Mouse (Mus musculus) liver, embryonic 14.5 days (tissue): ENCODE measurements around the gene 3110018I06Rik. TPM values are rescaled to one million over a fixed set of nuclear protein-coding genes. Genes with fewer than 3 reads are reported as not detected.

Experiments used
- ATAC-seq: fragments of 200-750 bp; cut with Nextera tagmentation; 2 replicates; pipeline ENCODE4 v1.8.0; 2017; ENCODE audit warnings: moderate number of reproducible peaks, mild to moderate bottlenecking, moderate library complexity; ENCODE audit not compliant: insufficient read depth
- DNase-seq, 3 experiments: peaks; one replicate each; pipeline ENCODE4 v3.0.0-alpha.2; 2012 to 2013; ENCODE audit warnings: low read depth in 3 of 3, low spot score in 3 of 3
- H3K27ac ChIP-seq: fragments of 300-500 bp; sonication (generic); 2 replicates; pipeline ENCODE4 v1.5.1; 2014; ENCODE audit warnings: moderate library complexity, mild to moderate bottlenecking, control low read depth, inconsistent platforms
- H3K27me3 ChIP-seq: fragments of 300-500 bp; sonication (generic); 2 replicates; pipeline ENCODE4 v1.6.1; 2014; ENCODE audit warnings: mild to moderate bottlenecking, low read length, moderate library complexity; ENCODE audit not compliant: control insufficient read depth, insufficient read depth
- H3K36me3 ChIP-seq: fragments of 300-500 bp; sonication (generic); replicated peaks from 2 replicates; pipeline ENCODE4 v1.6.1; 2014; ENCODE audit warnings: low read depth; ENCODE audit not compliant: control insufficient read depth, insufficient read depth
- H3K4me1 ChIP-seq, 2 experiments: fragments of 200-500 bp in 1 of 2; fragments of 300-500 bp in 1 of 2; sonication (generic) in 1 of 2; replicated peaks; 2 replicates each; pipeline ENCODE4 v1.6.1; 2012 to 2014; ENCODE audit warnings: antibody characterized with exemption in 1 of 2, inconsistent platforms in 1 of 2, low read length in 1 of 2; ENCODE audit not compliant: control insufficient read depth in 2 of 2, insufficient read depth in 2 of 2
- H3K4me2 ChIP-seq: fragments of 300-500 bp; sonication (generic); 2 replicates; pipeline ENCODE4 v1.6.1; 2014; ENCODE audit warnings: low read depth, mild to moderate bottlenecking, control low read depth, moderate library complexity
- H3K4me3 ChIP-seq, 2 experiments: fragments of 200-500 bp in 1 of 2; fragments of 300-500 bp in 1 of 2; sonication (generic) in 1 of 2; 2 replicates each; pipeline ENCODE4 v1.5.1; 2012 to 2014; ENCODE audit warnings: low read depth in 2 of 2, low read length in 2 of 2, mild to moderate bottlenecking in 2 of 2, control low read depth in 1 of 2, inconsistent platforms in 1 of 2, moderate library complexity in 1 of 2; ENCODE audit not compliant: insufficient read depth in 1 of 2
- H3K9ac ChIP-seq: fragments of 300-500 bp; sonication (generic); replicated peaks from 2 replicates; pipeline ENCODE4 v1.6.1; 2014; ENCODE audit warnings: mild to moderate bottlenecking, control low read depth, moderate library complexity
- H3K9me3 ChIP-seq: fragments of 300-500 bp; sonication (generic); 2 replicates; pipeline ENCODE4 v1.6.1; 2016; ENCODE audit warnings: low read length, mixed read lengths; ENCODE audit not compliant: control insufficient read depth
- CTCF ChIP-seq: IDR thresholded peaks from 2 replicates; pipeline ENCODE4 v1.5.1; 2016; ENCODE audit warnings: antibody characterized with exemption, low read depth, control low read depth
- EP300 ChIP-seq: IDR thresholded peaks from 2 replicates; pipeline ENCODE4 v1.6.1; 2016; ENCODE audit warnings: antibody characterized with exemption, low read depth
- WGBS: fragments of 180-500 bp; shearing (Covaris S2); extraction: QIAGEN DNeasy Blood & Tissue Kit; methylation state at CpG from one replicate; pipeline ENCODE4 v1.1.7; 2014; ENCODE audit not compliant: insufficient replicate concordance; 5-methylcytosine and 5-hydroxymethylcytosine counted together
- polyA plus RNA-seq, 2 experiments: library from polyadenylated mRNA; depleted of rRNA in 1 of 2; stranded (reverse) in 1 of 2; unstranded in 1 of 2; fragments of >200 nt; fragmentation: Nextera tagmentation in 1 of 2; extraction: Ambion mirVana in 1 of 2; gene quantifications; 2 replicates each; pipeline versions ENCODE4 v1.2.1 to v1.2.3; 2012 to 2014

3110018I06Rik gene
- polyA plus RNA-seq, 2 experiments: not detected

DNA sequence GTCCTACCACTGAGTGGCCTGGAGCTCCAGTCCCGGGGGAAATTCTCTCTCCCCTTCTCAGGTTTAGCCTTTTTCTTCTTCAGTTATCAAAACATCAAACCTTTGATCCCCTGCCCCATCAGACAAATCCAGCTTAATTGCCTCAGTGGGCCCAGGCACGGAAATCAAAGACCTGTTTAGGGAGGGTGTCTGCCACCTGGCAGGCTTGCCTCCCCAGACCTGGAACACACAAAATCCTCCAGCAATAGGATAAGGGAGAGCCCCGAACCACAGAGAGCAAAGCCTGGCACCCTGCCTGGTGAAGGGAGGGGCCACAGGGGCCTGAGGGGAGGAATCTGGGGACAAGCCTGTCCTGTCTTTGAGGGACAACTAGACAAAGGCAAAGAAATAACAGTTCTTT, 9.1 kb upstream of the 3110018I06Rik start:
- H3K4me1 ChIP-seq: no peaks in the 10 kb centered on the region
- no peaks in the 10 kb centered on the region for H3K9me3 ChIP-seq
- H3K27me3 ChIP-seq: no peaks in the 10 kb centered on the region
- DNase-seq (no peak), ATAC-seq (no peak)
- no peak overlapping the region for H3K27ac ChIP-seq
- H3K9ac ChIP-seq: no peak overlapping the region
- no peak overlapping the region for H3K4me2 ChIP-seq
- no peak overlapping the region for H3K4me3 ChIP-seq
- TF ChIP-seq CTCF: no peak
- WGBS: 18% methylated on average over 3 of the region's 3 CpGs
- H3K36me3 ChIP-seq: no peaks in the 10 kb centered on the region

DNA sequence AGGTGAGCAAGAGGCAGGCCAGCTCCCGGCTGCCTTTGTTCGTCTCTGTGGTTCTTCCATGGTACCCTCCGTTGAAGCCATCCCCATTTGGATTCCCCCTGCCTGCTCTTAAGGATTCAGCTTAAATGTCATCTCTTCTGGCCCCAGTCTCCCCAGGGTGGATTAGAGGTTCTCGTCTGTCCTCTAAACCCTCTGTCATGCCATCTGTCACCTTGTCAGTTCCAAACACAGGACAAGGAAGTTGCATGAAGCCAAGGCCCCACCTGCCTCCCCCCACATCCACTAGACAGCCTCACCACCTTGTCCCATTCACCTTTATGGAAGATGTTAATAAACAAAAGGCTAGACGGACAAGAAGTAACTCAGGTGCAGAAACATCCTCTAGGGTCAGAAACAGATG, 5.4 kb upstream of the 3110018I06Rik start:
- H3K9ac ChIP-seq: no peak overlapping the region
- H3K27ac ChIP-seq: no peak overlapping the region
- no peaks in the 10 kb centered on the region for H3K4me1 ChIP-seq
- ATAC-seq: no peak
- TF ChIP-seq EP300 (no peak), CTCF (no peak)
- 70% methylated on average over 5 of the region's 5 CpGs for WGBS
- H3K27me3 ChIP-seq: no peaks in the 10 kb centered on the region
- no peaks in the 10 kb centered on the region for H3K36me3 ChIP-seq
- H3K4me3 ChIP-seq: no peak overlapping the region
- H3K9me3 ChIP-seq: no peaks in the 10 kb centered on the region
- no peak overlapping the region for H3K4me2 ChIP-seq
- DNase-seq: no peak

DNA sequence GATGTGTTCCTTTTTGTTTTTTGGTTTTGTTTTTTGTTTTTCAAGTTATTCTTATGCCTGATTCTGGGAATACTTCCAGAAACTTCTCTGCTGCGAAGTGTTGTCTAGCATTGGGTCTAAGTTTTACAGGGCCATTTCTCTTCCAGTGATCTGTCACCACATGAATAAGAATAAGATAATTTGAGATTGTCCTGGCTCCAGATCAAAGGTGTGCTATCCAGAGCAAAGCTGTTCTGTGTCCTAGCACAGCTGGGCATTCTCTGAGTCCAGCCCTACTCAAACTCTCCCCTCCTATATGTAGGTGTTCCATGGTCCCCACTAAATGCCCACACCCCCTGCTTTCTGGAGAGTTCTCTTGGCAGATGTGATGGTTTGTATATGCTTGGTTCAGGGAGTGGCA, 2.9 kb downstream of the 3110018I06Rik start:
- Histone ChIP-seq H3K4me2 (no peak overlapping the region), H3K27me3 (no peaks in the 10 kb centered on the region), H3K9ac (no peak overlapping the region), H3K9me3 (no peaks in the 10 kb centered on the region), H3K4me3 (no peak overlapping the region), H3K36me3 (no peaks in the 10 kb centered on the region), H3K4me1 (no peaks in the 10 kb centered on the region), H3K27ac (no peak overlapping the region)
- 61% methylated on average over 1 of the region's 1 CpGs for WGBS
- no peak for ATAC-seq
- TF ChIP-seq EP300 (no peak), CTCF (no peak)
- DNase-seq: no peak

DNA sequence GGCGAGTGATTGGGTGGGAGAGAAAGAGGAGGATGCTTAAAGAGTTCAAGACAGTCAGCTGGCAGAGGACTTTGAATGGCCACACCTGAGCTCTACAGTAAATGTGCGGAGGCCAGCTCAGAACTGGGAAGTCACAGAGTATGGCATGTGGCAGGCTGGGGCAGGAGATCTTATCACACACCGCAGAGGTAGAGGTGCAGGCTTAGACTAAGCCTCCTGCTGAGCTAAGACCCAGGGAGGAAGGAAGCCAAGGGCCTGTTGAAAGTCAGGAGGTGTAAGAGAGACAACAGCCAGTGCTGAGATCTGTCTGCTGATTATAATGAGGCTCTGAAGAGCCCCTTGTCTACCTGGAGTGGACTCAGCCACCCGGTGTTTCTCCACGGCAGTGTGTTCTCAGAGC, 8.5 kb downstream of the 3110018I06Rik start:
- 71% methylated on average over 5 of the region's 5 CpGs for WGBS
- Histone ChIP-seq H3K4me3 (no peak overlapping the region), H3K27ac (no peak overlapping the region), H3K4me2 (no peak overlapping the region), H3K4me1 (no peaks in the 10 kb centered on the region), H3K27me3 (no peaks in the 10 kb centered on the region), H3K9me3 (no peaks in the 10 kb centered on the region), H3K36me3 (no peaks in the 10 kb centered on the region), H3K9ac (no peak overlapping the region)
- TF ChIP-seq EP300 (no peak), CTCF (no peak)
- ATAC-seq (no peak), DNase-seq (no peak)

DNA sequence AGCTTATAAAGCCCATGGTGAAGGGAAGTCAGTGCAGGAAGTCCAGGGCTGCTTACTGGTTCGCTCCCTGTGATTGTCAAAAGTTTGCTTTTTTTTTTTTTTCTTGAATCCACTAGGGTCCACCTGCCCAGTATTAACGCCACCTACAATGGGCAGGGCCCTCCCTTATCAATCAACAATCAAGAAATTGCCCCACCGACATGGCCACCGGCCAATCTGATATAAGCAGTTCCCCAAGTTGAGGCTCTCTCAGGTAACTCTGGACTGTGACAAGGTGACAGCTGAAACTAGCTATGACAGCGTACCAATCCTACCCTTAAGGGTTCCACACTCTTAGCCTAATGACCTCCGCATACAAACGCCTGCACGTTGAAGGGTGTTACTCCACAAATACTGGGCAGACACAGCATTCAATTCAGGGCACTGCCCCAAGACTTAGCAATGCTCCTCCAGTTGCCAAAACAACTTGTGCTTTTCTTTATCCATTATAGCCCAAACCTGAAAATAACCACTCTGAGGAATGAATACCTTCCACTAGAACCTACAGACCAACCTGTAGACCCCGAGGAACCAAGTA, 21.3 kb downstream of the 3110018I06Rik start:
- Histone ChIP-seq H3K4me3 (no peak overlapping the region), H3K4me2 (no peak overlapping the region), H3K27me3 (no peaks in the 10 kb centered on the region), H3K9me3 (no peaks in the 10 kb centered on the region), H3K36me3 (no peaks in the 10 kb centered on the region), H3K27ac (no peak overlapping the region), H3K4me1 (no peaks in the 10 kb centered on the region), H3K9ac (no peak overlapping the region)
- ATAC-seq (no peak), DNase-seq (no peak)
- TF ChIP-seq EP300 (no peak), CTCF (no peak)
- 67% methylated on average over 9 of the region's 9 CpGs for WGBS
